Mouse (Mus musculus) heart, postnatal 0 days (tissue): ENCODE measurements around the gene Pnpla5.

ENCODE experiments used
- CTCF ChIP-seq: IDR thresholded peaks from 2 replicates; pipeline ENCODE4 v1.5.1; 2016; ENCODE audit warnings: antibody characterized with exemption, control low read depth, low read depth
- EP300 ChIP-seq: IDR thresholded peaks from 2 replicates; pipeline ENCODE4 v1.6.1; 2016; ENCODE audit warnings: antibody characterized with exemption, low read depth

DNA sequence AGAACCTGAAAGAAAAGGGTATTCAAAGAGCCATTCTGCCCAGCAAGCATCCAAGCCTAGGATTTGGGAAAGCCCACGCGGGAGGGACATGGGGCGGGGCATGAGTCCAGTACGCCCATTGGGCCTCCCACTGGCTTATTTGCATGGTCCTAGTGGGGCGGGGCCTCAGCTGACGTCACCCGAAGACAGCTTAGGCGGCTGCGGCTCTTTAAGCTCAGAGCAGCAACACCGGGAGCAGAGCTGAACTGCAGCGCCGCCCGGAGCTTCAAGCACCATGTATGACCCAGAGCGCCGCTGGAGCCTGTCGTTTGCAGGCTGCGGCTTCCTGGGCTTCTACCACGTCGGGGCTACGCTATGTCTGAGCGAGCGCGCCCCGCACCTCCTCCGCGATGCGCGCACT, 44.6 kb upstream of the Pnpla5 start, which contains the start of gene Pnpla3:
- TF ChIP-seq CTCF = peak; percentile 45
- no peak for TF ChIP-seq EP300
